ENCODE assay signal across 18 mouse cellular contexts in the genomic region with DNA sequence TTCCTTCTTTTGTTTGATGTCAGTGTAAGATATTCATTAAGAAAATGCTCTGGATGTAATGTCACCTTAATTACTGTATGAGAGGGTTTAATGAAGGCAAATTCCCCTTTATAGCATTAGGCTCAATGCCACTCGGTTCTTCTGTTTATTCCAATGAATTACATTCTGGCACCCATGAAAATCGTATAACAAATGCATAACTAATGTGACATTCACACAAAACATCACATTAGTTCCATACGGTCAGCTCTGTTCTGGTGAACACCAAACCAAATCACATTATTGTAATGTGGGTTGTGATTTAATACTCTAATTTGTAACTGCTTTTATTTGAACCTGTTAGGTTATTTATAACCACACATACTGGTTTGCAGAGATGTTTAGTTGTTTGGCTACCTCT.
A peak's percentile ranks its signal among the peaks of the same experiment; 100 is the strongest.
DNase-seq lines count a peak whose midpoint lies in the region; ATAC-seq and TF ChIP-seq lines count a peak whose summit lies in the region.
"Had no signal": no experiment of that assay in that cellular context is flagged by ENCODE, and none has a peak within 500 bp of the region (broad histone marks: within the 10 kb centered on the region; RNA-seq: fewer than 3 reads in every experiment).

No protein-coding gene starts in this region.

- no peak for ATAC-seq in forebrain, embryonic 14.5 days
- ATAC-seq in forebrain, embryonic 12.5 days (ENCODE audit: low FRiP score): no peak
- no peak for ATAC-seq in hindbrain, postnatal 0 days
- ATAC-seq in hindbrain, embryonic 16.5 days: no peak
- ATAC-seq in midbrain, embryonic 14.5 days (ENCODE audit: low FRiP score, low TSS enrichment): no peak

- TF ChIP-seq CTCF in hindbrain, postnatal 0 days (IDR thresholded peaks at IDR 0.05; ENCODE audit: low read depth): no peak

- no peaks in the 10 kb centered on the region for H3K9me3 ChIP-seq in forebrain, embryonic 14.5 days (replicated peaks; ENCODE audit: control insufficient read depth, low read length)
- H3K9me3 ChIP-seq in forebrain, embryonic 12.5 days: no peaks in the 10 kb centered on the region
- H3K9me3 ChIP-seq in hindbrain, postnatal 0 days (ENCODE audit: low read length): no peaks in the 10 kb centered on the region
- no peaks in the 10 kb centered on the region for H3K9me3 ChIP-seq in hindbrain, embryonic 16.5 days (ENCODE audit: control insufficient read depth, low read length)
- H3K9me3 ChIP-seq in midbrain, embryonic 14.5 days (ENCODE audit: control insufficient read depth, low read length): no peaks in the 10 kb centered on the region
- H3K9me3 ChIP-seq in midbrain, embryonic 10.5 days (replicated peaks): no peaks in the 10 kb centered on the region
- H3K9me3 ChIP-seq: embryonic facial prominence, embryonic 12.5 days; heart, embryonic 13.5 days; hindbrain, embryonic 15.5 days had no signal

- H3K4me3 ChIP-seq in forebrain, embryonic 14.5 days (ENCODE audit: low read depth, low read length): no peak overlapping the region
- no peak overlapping the region for H3K4me3 ChIP-seq in forebrain, embryonic 12.5 days (replicated peaks)
- H3K4me3 ChIP-seq in hindbrain, postnatal 0 days (ENCODE audit: low read length): no peak overlapping the region
- H3K4me3 ChIP-seq in hindbrain, embryonic 16.5 days (ENCODE audit: low read length): no peak overlapping the region
- no peak overlapping the region for H3K4me3 ChIP-seq in midbrain, embryonic 14.5 days (replicated peaks; ENCODE audit: low read depth, low read length)
- no peak overlapping the region for H3K4me3 ChIP-seq in midbrain, embryonic 10.5 days
- H3K4me3 ChIP-seq: embryonic facial prominence, embryonic 12.5 days; heart, embryonic 13.5 days; hindbrain, embryonic 15.5 days had no signal

- DNase-seq in forebrain, embryonic 14.5 days (ENCODE audit: low spot score): peak; percentile 58
- DNase-seq in hindbrain, postnatal 0 days (ENCODE audit: low spot score): peak; percentile 8
- DNase-seq in midbrain, embryonic 14.5 days: peak; percentile 57
- no peak for DNase-seq in midbrain, embryonic 10.5 days (ENCODE audit: low spot score)
- no peak for DNase-seq in testis, postnatal 14 days (ENCODE audit: low spot score)
- DNase-seq: adrenal gland, adult 2 months; adrenal gland, postnatal 25 days; cerebellum, adult 2 months; cerebellum, postnatal 14 days; gastrocnemius, postnatal 36 days; heart, postnatal 36 days; kidney, adult 11 months had no signal

- no peaks in the 10 kb centered on the region for H3K36me3 ChIP-seq in forebrain, embryonic 14.5 days (ENCODE audit: control insufficient read depth, insufficient read depth, low read length)
- H3K36me3 ChIP-seq in forebrain, embryonic 12.5 days (replicated peaks): no peaks in the 10 kb centered on the region
- no peaks in the 10 kb centered on the region for H3K36me3 ChIP-seq in hindbrain, postnatal 0 days (ENCODE audit: insufficient read depth, low read length)
- H3K36me3 ChIP-seq in hindbrain, embryonic 16.5 days (ENCODE audit: control insufficient read depth, insufficient read depth, low read length): no peaks in the 10 kb centered on the region
- H3K36me3 ChIP-seq in midbrain, embryonic 14.5 days (ENCODE audit: control insufficient read depth, insufficient read depth, low read length): no peaks in the 10 kb centered on the region
- H3K36me3 ChIP-seq in midbrain, embryonic 10.5 days: no peaks in the 10 kb centered on the region
- H3K36me3 ChIP-seq: embryonic facial prominence, embryonic 12.5 days; heart, embryonic 13.5 days; hindbrain, embryonic 15.5 days had no signal

- WGBS in forebrain, embryonic 14.5 days: 36% methylated on average over 3 of the region's 3 CpGs
- 65% methylated on average over 3 of the region's 3 CpGs for WGBS in forebrain, embryonic 12.5 days
- WGBS in hindbrain, postnatal 0 days: 32% methylated on average over 3 of the region's 3 CpGs
- 31% methylated on average over 3 of the region's 3 CpGs for WGBS in hindbrain, embryonic 16.5 days
- WGBS in midbrain, embryonic 14.5 days: 14% methylated on average over 3 of the region's 3 CpGs
- 68% methylated on average over 3 of the region's 3 CpGs for WGBS in midbrain, embryonic 10.5 days

- H3K27me3 ChIP-seq in forebrain, embryonic 14.5 days (replicated peaks; ENCODE audit: control insufficient read depth, insufficient read depth, low read length): no peaks in the 10 kb centered on the region
- H3K27me3 ChIP-seq in forebrain, embryonic 12.5 days: no peaks in the 10 kb centered on the region
- no peaks in the 10 kb centered on the region; the same call in 1 of the 2 replicates for H3K27me3 ChIP-seq in hindbrain, postnatal 0 days (ENCODE audit: insufficient read depth, low read length)
- H3K27me3 ChIP-seq in hindbrain, embryonic 16.5 days (replicated peaks; ENCODE audit: control insufficient read depth, insufficient read depth, low read length): peaks cover 12% of the 10 kb centered on the region
- H3K27me3 ChIP-seq in midbrain, embryonic 14.5 days (ENCODE audit: control insufficient read depth, insufficient read depth, low read length): peaks cover 43% of the 10 kb centered on the region
- H3K27me3 ChIP-seq in midbrain, embryonic 10.5 days (ENCODE audit: low read depth, poor library complexity, severe bottlenecking): peaks cover 25% of the 10 kb centered on the region; the same call in 1 of the 2 replicates
- H3K27me3 ChIP-seq: CH12.LX; embryonic facial prominence, embryonic 12.5 days; heart, embryonic 13.5 days had no signal

- no peaks in the 10 kb centered on the region for H3K4me1 ChIP-seq in forebrain, embryonic 14.5 days (ENCODE audit: control insufficient read depth, insufficient read depth, low read length)
- no peaks in the 10 kb centered on the region for H3K4me1 ChIP-seq in forebrain, embryonic 12.5 days
- no peaks in the 10 kb centered on the region for H3K4me1 ChIP-seq in hindbrain, postnatal 0 days (ENCODE audit: insufficient read depth, low read length)
- no peaks in the 10 kb centered on the region for H3K4me1 ChIP-seq in hindbrain, embryonic 16.5 days (ENCODE audit: control insufficient read depth, insufficient read depth, low read depth, low read length)
- H3K4me1 ChIP-seq in midbrain, embryonic 14.5 days (ENCODE audit: control insufficient read depth, insufficient read depth, low read length): no peaks in the 10 kb centered on the region
- peaks cover 16% of the 10 kb centered on the region for H3K4me1 ChIP-seq in midbrain, embryonic 10.5 days
- H3K4me1 ChIP-seq: embryonic facial prominence, embryonic 12.5 days; heart, embryonic 13.5 days; hindbrain, embryonic 15.5 days had no signal

- no peak overlapping the region for H3K27ac ChIP-seq in forebrain, embryonic 14.5 days (ENCODE audit: low read depth, low read length)
- no peak overlapping the region for H3K27ac ChIP-seq in forebrain, embryonic 12.5 days
- H3K27ac ChIP-seq in hindbrain, postnatal 0 days: no peak overlapping the region
- H3K27ac ChIP-seq in hindbrain, embryonic 16.5 days (ENCODE audit: low read depth, low read length): no peak overlapping the region
- no peak overlapping the region for H3K27ac ChIP-seq in midbrain, embryonic 14.5 days (replicated peaks; ENCODE audit: low read depth, low read length)
- H3K27ac ChIP-seq in midbrain, embryonic 10.5 days (replicated peaks): no peak overlapping the region
- H3K27ac ChIP-seq: embryonic facial prominence, embryonic 12.5 days; heart, embryonic 13.5 days; hindbrain, embryonic 15.5 days had no signal

- no peak overlapping the region for H3K9ac ChIP-seq in forebrain, embryonic 14.5 days (ENCODE audit: low read length)
- H3K9ac ChIP-seq in forebrain, embryonic 12.5 days: no peak overlapping the region
- H3K9ac ChIP-seq in hindbrain, postnatal 0 days (replicated peaks; ENCODE audit: low read length): no peak overlapping the region
- H3K9ac ChIP-seq in hindbrain, embryonic 16.5 days (ENCODE audit: low read depth, low read length): no peak overlapping the region
- no peak overlapping the region for H3K9ac ChIP-seq in midbrain, embryonic 14.5 days (replicated peaks; ENCODE audit: low read length)
- H3K9ac ChIP-seq: embryonic facial prominence, embryonic 12.5 days; heart, embryonic 13.5 days; hindbrain, embryonic 15.5 days had no signal

- no peak overlapping the region for H3K4me2 ChIP-seq in forebrain, embryonic 14.5 days (ENCODE audit: low read length)
- no peak overlapping the region for H3K4me2 ChIP-seq in forebrain, embryonic 12.5 days
- H3K4me2 ChIP-seq in hindbrain, postnatal 0 days (ENCODE audit: low read depth, low read length): no peak overlapping the region
- no peak overlapping the region for H3K4me2 ChIP-seq in hindbrain, embryonic 16.5 days (ENCODE audit: low read length)
- H3K4me2 ChIP-seq in midbrain, embryonic 14.5 days (ENCODE audit: low read length): no peak overlapping the region
- H3K4me2 ChIP-seq: embryonic facial prominence, embryonic 12.5 days; heart, embryonic 13.5 days; hindbrain, embryonic 15.5 days had no signal

Comparison
In these comparisons a context has a peak if more than half of its experiments do, and no peak if none do; other contexts are left out.
1. DNase-seq: peak in forebrain, embryonic 14.5 days (single experiment), hindbrain, postnatal 0 days (single experiment) and midbrain, embryonic 14.5 days (single experiment); none in midbrain, embryonic 10.5 days (single experiment) and testis, postnatal 14 days (single experiment).